Mouse (Mus musculus): Measurements from ENCODE around the gene Irf1.

DNA sequence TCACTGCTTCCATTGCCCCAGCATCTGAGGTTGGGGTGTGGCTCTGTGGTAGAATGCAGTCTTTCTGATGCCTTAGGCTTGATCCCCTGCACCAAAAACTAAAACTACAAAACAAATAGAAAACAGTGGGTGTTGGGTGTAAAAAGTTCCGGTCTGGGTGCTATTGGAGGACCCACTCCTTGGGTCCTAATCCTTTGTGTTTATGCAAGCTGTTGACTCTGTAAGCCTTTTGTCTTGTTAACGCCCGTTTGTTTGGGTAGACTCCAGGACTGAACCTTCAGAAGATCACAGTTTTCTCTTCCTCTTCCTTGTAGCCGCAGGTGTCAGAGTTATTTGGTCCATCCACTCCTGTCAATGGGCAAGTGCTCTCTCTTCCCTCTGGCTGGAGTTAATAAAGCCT, 30.2 kb downstream of the Irf1 start:
- TF ChIP-seq POLR2A (IDR thresholded peaks at IDR 0.05; ENCODE audit: extremely low read depth, insufficient read depth, low read length) = no peak
- no peak for TF ChIP-seq CTCF (IDR thresholded peaks at IDR 0.05; ENCODE audit: extremely low read depth, insufficient read depth, low read length)

Measured in cortical plate, adult 2 months (tissue).